Mouse (Mus musculus) spleen, adult 2 months (tissue): Measurements from ENCODE around the gene Sept11.

ENCODE experiments used
- CTCF ChIP-seq: fragments of 200-500 bp; IDR thresholded peaks from 2 replicates; pipeline ENCODE4 v1.5.1; 2011; ENCODE audit warnings: mild to moderate bottlenecking, inconsistent platforms; ENCODE audit not compliant: insufficient read depth, insufficient read length, insufficient replicate concordance; ENCODE audit errors: extremely low read depth
- POLR2A ChIP-seq: fragments of 200-500 bp; IDR thresholded peaks from 2 replicates; pipeline ENCODE4 v1.6.1; 2011; ENCODE audit warnings: low read depth, low read length, inconsistent platforms

DNA sequence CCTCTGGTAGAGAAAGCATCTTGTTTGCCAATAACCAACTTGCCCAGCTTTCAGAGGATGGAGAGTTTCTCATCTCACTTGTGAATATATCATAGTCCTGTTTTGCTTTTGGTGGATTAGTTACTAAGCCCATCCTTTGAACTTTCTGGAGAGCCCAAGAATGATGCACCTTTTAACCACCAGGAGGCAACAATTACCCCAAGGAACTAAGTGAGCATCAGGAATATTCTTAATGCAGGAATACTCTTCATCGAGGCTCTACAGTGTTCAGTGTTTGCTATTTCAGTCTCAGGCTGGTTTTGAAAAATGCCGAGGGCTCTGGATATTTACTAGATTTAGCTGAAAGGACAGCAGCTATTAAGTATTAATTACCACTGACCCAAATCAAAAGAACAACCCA, 87.0 kb downstream of the Sept11 start:
- TF ChIP-seq POLR2A (no peak), CTCF (peak; percentile 1; the same call in 1 of the 2 replicates)
